Mouse (Mus musculus): ENCODE results near the gene Btbd9.

DNA sequence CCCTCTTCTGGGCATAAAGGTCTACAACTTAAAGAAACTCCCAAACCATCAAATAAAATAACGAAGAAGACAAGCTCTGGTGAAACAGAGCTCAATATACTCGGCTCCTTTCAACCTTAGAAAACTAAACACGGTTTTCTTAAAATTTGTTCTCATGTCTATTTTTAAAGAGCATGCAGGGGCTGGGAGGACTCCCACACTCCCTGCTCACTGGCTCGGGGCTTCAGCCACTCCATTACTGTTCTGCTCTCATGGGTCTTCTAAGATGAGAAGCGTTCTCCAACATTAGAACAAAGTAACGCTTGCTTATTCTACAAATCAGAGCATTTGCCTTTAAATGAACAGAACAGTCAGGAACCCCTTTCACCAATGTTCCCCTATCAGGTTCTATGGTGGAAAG lies 192.6 kb downstream of the Btbd9 start:
- TF ChIP-seq EP300 (IDR thresholded peaks at IDR 0.05) (no peak), CTCF (IDR thresholded peaks at IDR 0.05) (no peak)
